Mouse (Mus musculus): Measurements from ENCODE around the gene Kcnj12. TPM values are rescaled to one million over a fixed set of nuclear protein-coding genes. Genes with fewer than 3 reads are reported as not detected.

Kcnj12 gene
- polyA plus RNA-seq, 1 experiment: 0.58 TPM

DNA sequence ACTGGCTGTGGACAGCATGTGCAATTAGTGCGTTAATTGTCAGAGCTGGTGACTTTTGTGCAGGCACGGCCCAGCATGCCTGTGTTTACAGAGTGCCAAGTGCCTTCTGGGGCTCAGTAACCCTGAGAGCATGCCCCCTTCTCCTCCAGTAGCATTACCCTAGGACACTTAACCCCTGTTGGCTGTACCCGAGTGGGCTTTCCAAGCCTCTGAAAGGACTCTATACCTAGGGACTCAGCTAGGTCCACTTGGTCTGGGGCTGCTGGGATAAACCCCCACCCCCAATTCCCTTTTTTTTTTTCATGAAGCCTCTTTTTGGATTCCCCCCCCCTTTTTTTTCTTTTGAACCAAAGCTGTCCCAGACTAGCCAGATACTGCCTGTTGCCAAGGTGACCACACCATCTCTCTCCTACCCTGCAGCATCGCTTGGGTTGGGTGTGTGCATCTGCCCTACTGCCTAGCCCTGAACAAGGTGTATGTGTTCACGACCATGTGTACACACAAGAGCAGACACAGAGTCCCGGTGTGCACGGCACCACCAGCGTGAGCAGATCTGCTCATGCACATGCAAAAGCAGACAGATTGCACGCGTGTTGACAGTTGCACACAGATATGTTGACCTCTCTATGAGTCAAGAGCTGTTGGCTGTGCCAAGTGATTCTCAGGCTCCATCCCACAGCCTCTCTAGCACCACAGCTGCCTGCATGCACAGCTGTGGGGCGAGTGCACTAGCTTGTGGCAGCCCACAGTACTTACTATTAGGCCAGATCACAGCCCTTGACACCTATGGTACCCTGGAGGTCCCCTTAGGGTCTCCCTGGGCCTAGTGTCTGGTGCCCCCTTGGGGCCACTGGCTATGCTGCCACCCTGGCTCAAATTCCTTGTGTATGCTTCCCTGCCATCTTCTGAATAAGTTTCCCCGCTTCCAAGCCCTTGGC, 21.0 kb downstream of the Kcnj12 start:
- WGBS: 61% methylated on average over 12 of the region's 12 CpGs
- no peak for DNase-seq (ENCODE audit: low read depth, low spot score)

DNA sequence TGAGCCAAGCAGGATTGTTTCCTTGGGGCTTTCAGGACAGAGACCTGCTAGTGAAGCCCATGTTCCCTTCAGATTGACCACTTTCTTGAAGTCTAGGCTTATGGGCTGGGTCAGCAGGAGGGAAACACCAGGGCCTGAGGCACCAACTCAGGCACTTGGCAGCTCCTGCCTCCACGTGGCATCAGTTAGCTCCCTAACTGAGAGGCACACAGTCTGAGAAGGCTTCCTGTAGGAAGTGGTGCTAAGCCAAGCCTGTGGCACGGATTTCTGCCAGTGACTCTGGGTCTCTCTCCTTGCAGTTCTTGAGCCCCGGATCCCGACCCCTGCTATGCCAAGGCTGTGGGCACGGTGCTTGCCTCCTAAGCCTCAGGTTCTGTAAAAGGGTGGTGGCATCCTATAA, 22.4 kb downstream of the Kcnj12 start:
- 83% methylated on average over 5 of the region's 5 CpGs for WGBS
- DNase-seq (ENCODE audit: low read depth, low spot score): no peak

DNA sequence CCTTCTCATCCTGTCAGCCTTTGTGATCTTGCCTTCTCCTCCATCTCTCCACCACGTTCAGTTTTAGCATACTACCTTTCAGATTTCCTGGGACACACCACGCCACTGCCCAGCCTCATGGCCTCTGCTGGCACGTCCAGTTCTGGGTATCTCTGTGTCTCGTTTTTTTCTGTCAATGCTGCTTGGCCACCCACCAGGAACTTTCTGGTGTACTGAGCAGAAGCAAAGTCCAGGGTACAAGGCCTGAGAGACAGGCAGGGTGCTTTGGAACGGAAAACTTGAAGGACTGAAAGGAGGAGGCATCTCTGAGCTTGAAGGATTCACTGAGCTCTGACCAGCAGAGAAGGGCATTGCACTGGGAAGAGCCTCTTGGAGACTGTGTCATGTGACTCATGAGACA, 25.1 kb downstream of the Kcnj12 start:
- DNase-seq (ENCODE audit: low read depth, low spot score): no peak
- WGBS: 74% methylated on average over 5 of the region's 5 CpGs

DNA sequence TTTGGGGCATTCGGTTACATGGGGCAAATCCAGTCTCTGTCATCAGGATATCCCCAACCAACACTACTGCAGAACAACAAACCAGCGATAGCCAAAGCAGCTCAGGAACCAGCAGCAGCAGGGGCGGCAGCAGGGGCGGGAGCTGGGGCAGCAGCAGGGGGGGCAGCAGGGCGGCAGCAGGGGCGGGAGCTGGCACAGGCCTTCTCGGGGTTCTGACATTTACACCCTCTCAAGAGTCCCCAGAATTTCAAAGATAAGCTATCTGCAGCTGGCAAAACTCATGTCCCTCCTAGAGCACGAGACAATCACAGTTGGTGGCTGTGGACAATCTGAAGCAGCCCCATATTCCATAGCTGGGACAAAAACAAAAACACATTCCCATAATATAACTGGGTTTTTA, 28.8 kb downstream of the Kcnj12 start:
- DNase-seq (ENCODE audit: low read depth, low spot score): no peak
- WGBS: 46% methylated on average over 8 of the region's 8 CpGs

DNA sequence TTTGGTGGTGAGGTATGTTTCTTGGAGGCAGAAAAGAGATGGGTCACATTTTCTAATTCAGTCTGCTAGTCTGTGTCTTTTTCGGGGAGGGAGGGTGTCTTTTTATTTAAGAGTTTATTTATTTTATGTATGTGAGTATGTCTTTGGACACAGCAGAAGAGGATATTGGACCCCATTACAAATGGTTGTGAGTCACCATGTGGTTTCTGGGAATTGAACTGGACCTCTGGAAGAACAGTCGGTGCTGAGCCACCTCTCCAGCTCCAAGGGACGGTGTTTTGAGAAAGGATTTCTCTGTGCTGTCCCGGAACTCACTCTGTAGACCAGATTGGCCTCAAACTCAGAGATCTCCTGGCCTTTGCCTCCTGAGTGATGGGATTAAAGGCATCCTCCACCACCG, 34.5 kb downstream of the Kcnj12 start:
- 69% methylated on average over 5 of the region's 5 CpGs for WGBS
- DNase-seq (ENCODE audit: low read depth, low spot score): no peak

DNA sequence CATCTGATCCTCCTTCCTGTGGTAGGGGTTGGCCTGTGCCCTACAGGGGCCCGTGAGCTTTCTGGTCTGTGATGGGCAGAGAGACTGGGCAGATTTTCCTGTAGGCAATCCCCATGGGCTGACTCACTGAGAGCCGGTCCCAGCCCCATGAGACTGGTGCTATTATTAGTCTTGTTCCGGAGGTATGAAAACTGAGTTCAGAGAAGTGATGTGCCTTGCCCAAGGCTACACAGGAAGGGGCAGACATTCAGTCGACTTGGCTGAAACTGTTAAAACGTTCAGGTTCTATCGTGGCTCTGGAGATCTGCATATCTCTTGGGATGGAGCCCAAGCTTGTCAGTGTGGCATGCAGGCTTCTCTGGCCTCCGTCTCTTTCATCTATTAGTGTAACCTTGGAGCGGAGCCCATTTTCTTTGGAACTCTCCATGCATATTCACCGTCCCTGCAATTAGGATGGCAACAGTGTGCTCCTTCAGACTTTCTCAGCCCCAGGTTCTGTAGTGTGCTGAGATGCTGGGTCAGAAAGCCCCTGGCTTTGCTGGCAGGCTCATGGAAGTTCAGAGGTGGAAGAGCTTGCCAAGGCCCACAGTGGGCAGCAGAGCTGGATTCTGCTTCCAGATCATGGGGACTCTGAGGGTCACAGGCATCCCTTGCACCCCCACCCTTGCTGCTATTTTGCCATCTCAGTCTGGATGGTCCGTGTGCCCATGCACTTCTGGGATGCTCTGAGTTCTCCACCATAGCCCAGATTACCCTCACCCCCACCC, 37.5 kb downstream of the Kcnj12 start:
- WGBS: 70% methylated on average over 10 of the region's 10 CpGs
- no peak for DNase-seq (ENCODE audit: low read depth, low spot score)

DNA sequence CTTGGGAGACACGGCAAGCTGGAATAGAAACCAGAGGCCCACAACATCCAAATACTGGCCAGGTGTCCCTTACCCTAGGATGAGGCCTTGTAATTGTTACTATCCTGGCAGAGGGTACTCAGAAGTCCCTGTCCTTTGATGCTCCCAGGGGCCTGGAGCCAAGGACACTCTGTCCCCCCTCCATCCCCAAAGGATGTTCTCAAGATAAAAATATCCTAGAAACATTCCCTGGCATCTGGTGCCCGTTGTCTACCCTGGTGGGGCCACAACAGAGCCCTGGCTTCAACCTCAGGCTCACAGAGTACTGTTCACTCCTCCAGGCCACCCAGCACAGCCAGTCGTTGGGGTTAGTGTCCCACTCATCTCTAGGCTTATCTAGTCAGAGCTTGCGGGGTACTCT, 38.3 kb downstream of the Kcnj12 start:
- 76% methylated on average over 4 of the region's 4 CpGs for WGBS
- DNase-seq (ENCODE audit: low read depth, low spot score): no peak

DNA sequence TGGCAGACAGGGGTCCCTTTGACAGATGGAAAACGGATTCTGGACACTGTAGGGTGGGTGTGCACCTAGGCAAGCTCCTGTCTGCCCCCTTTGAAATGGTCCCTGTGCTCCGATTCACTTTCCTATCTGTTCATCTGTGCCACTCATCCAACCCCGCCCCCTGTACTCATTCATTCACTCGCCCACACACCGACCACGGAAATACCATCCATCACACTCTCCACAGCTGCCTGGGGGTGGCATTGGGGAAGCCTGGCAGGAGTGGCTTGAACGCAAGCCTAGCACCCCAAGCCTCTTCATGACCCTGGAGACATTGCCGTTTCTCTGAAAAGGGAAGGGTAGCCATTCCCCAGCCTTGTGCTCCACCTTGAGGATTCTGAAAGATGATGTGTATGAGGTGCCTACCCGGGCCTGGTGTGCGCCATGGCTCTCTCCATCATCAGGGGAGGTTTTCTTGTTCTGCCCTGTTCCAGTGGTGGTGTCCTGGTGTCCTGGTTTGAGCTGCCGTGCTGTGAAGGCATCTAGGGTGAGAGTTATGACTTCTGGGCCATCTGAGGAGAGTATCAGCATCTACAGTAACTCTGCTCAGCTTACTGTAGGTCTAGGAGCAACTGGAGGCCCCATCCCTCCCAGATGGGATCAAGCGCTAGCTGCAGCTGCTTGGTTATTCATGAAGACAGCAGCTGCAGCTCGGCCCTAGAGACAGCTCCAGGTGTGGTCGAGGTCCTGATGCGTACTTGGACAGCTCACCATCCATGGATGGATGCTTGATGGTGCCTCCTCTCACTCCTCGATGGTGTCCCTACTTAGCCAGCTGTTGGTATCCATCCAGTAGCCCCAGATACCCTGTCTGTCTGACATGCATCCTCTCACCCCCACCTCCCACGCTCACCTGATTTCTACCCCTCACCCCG, 40.4 kb downstream of the Kcnj12 start:
- WGBS: 72% methylated on average over 18 of the region's 18 CpGs
- no peak for DNase-seq (ENCODE audit: low read depth, low spot score)

DNA sequence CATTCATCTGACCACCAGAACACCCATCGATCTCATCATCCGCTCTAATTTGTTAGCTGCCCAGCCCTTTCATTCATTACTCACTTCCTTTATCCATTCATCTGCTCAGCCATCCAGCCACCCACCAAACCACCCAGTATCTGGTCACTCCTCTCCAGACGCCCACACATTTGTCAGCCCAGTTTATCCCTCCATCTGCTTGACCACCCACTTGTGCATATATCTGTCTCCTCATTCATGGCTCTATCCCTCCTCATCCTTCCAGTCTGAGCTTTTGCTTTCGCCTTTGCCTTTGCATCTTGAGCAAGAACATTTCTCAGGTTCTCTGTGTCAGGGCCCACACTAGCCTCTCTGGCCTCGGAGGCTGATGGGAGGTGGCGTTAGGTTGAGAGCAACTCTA, 41.1 kb downstream of the Kcnj12 start:
- 86% methylated on average over 6 of the region's 6 CpGs for WGBS
- no peak for DNase-seq (ENCODE audit: low read depth, low spot score)

DNA sequence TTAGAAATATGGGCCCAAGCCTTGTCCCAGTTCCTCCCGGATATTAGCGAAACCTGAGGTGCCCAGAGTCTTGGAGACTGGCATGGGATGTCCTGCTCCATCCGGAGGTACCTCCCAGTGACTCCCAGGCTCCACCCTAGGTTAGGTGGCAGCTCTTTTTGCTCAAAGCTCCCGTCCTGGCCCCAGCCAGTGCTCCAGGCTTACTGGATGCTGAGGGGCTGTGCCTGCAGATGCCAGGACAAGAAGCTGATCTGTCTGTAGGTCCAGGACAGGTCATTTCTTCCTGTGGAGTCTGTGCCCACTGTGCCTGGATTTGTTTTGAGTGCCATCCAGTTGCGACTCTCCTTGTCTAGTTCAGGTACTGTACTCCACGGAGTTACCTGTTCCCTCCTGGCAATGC, 43.3 kb downstream of the Kcnj12 start:
- DNase-seq (ENCODE audit: low read depth, low spot score): no peak
- WGBS: 80% methylated on average over 6 of the region's 6 CpGs

DNA sequence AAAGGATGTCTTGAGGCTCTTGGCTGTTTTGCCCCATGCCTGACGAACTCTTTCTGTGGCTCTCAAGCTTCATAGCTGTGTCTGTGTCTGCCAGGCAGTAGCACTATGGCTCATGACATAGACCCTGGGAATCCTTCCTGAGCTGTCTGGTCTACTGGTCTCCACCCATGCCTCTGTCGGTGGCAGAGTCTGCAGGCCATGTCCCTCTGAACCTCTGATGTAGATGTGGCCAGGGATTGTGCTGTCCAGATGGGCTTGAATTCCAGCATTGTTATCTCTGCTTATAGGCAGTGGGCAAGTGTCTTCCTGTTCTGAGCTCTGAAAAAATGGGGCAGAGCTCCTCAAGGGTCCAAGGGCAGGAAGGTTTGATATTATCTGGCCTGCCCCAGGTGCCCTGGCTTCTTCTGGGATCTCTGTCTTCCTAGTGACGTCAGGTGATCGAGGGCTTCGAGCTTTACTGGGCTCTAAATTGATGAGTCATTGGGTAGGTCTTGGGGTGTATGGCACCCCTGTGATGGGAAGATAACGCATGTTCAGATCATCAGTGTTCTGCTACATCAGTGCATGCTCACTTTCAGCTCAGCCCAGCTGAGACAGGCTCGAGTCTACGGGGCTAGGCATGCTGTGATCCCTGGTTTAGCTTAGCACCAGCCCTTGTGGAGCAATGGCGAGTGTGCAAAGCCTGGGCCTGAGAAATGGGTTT, 44.9 kb downstream of the Kcnj12 start:
- 80% methylated on average over 9 of the region's 9 CpGs for WGBS
- DNase-seq (ENCODE audit: low read depth, low spot score): no peak

DNA sequence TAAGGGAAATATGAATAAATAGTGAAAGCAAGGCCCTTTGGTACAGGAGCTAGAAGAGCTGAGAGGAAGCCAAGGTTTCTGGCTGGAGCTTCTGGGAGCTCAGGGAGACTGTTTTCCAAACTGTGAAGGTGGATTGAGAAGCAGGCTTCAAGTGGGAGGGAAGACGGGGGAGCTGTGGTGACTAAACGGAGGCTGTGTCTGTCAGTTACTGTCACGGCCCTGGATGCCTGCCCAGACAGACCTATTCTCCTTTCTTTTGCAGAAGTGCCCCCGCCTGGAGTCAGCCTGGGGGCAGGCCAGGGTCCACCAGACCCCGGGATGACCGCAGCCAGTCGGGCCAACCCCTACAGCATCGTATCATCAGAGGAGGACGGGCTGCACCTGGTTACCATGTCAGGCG, 46.5 kb downstream of the Kcnj12 start:
- WGBS: 80% methylated on average over 10 of the region's 10 CpGs
- DNase-seq (ENCODE audit: low read depth, low spot score): no peak

DNA sequence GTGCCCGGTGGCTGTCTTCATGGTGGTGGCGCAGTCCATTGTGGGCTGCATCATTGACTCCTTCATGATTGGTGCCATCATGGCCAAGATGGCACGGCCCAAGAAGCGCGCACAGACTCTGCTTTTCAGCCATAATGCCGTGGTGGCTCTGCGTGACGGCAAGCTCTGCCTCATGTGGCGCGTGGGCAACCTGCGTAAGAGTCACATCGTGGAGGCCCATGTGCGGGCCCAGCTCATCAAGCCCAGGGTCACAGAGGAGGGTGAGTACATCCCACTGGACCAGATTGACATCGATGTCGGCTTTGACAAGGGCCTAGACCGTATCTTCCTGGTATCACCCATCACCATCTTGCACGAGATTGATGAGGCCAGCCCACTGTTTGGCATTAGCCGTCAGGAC, 47.3 kb downstream of the Kcnj12 start:
- WGBS: 98% methylated on average over 18 of the region's 18 CpGs
- DNase-seq (ENCODE audit: low read depth, low spot score): no peak

DNA sequence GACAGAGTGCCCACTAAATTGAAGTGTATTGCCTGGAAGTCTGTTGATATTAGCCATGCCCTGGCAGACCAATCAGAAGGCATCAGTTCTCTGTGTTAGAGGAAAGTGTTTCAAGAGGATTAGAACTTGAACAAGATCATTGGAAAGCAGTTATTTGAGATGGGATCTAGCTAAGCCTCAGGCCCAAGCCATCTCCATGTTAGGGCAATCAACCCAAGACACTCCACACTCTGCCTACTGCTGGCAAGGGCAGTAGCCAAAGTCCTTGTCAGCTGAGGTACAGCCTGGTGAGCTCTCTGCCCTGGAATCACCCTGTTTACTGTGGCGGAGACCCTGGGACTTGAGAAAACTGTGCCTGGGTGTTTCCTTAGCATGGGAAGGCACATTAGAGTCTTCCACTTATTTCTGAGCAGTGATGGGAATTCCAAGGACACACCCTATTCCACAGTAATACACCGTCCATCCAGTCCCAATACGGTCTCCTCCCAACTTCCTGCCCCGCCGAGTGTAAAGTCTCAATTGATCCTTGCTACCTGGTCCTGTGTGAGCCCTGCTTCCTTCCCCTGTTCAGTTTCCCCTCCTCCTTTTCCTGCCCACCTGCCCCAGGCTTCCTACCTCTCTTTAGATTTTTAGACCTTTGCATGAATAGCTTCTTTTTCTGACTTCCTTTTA, 52.4 kb downstream of the Kcnj12 start:
- 36% methylated on average over 5 of the region's 5 CpGs for WGBS
- DNase-seq (ENCODE audit: low read depth, low spot score): no peak

DNA sequence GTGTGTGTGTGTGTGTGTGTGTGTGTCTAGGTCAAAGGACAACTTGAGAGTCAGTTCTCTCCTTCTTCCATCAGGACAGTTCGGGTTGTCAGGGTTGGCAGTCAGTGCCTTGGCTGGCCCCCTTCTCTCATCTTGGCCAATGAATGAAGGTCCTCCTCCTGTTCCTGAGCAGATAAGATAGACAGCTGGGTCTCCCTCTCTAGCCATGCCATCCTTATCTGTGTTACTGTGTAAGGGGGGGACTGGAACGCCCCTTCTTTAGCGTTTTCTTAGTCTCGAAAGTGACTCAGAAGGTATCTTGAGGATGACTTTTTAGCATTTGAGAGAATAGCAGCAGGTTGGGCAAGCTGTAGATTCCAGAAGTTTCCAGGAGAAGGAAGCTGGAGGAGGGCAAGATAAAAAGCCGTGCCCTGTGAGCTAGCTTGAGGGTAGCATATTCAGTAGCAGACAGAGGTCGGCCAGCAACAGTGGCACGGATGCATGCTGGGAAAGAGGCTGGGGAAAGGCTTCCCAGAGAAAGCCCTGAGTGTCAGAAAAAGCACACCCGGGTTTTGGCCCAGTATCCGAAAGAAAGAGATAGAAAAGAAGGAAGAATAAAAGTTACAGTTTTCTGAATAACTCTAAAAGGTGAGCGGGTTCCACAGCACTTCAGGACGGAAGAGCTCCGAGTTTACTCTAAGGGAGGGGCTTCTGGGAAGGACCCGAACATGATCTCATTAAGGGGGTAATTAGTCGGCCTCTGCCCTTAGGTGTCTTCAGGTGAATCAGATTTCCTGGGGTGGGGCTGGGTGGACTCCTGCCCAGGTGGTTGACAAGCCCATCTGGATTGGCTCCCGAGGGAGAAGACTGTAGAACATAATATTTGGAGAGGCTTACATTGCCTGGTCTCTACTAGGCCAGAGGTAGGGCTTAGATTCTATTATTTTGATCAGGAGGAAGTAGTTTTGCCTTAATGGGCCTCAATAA, 53.3 kb downstream of the Kcnj12 start:
- 39% methylated on average over 15 of the region's 15 CpGs for WGBS
- DNase-seq (ENCODE audit: low read depth, low spot score): peak; percentile 29

DNA sequence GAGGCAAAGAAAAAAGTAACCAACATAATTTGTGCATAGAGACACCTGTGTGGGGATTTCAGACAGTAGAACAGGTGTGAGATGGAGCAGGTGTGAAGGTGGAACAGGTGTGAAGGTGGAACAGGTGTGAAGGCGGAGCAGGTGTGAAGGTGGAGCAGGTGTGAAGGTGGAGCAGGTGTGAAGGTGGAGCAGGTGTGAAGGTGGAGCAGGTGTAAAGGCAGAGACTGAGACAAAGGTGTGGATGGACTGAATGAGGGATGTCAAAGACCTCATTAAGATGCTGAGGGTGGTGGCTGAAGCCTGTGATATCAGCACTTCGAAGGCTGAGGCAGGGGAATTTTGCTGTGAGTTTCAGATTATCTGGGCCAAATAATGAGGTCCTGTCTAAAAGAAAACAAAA, 59.3 kb downstream of the Kcnj12 start:
- DNase-seq (ENCODE audit: low read depth, low spot score): no peak
- WGBS: 85% methylated on average over 2 of the region's 2 CpGs

DNA sequence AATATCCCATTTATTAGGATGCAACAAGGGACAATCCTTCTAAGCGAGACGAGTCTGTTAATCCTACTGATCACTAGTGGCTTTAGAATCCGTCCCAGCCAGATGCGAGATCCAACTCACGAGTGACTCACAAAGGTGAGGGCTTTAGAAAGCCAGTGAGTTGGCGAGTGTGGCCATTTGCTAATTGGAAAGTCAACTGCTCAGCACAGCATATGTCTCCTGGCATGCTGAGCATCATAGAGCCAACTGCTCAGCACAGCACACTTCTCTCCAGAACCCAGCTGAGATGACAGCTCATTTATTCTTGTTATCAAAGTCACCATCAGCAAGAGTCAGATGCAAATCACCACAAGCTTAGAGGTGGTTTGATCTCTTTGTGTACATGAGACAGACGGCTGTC, 67.8 kb downstream of the Kcnj12 start:
- DNase-seq (ENCODE audit: low read depth, low spot score): no peak
- WGBS: 79% methylated on average over 7 of the region's 7 CpGs

DNA sequence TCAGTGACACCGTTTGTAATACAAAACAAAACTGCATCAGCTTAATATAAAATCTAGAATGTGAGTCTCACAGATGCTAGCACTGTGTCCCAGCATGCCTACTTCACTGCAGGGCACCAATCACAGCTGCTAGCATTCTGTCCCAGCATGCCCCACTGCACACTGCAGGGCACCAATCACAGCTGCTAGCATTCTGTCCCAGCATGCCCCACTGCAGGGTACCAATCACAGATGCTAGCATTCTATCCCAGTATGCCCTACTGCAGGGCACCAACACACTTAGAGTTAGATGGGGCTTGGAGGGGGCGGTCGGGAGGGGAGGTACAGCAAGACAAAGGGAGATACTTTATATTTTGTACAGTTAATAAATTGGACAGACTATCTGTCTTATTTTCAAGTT, 68.8 kb downstream of the Kcnj12 start:
- 60% methylated on average over 3 of the region's 3 CpGs for WGBS
- no peak for DNase-seq (ENCODE audit: low read depth, low spot score)

Measured in large intestine, adult 2 months (tissue).